Mouse (Mus musculus): ENCODE results near the gene Akr1b8. TPM values are rescaled to one million over a fixed set of nuclear protein-coding genes. Genes with fewer than 3 reads are reported as not detected.

Gene Akr1b8
- total RNA-seq (2014; rRNA removed) = 0.38 and 1.4 TPM in 2 replicates
- polyA plus RNA-seq (2015; fragmentation: Nextera tagmentation; extraction: Ambion mirVana) = 2.0 and 2.2 TPM in 2 replicates

GRCm38 (mm10) chr6:34353658-34354353 is at the start of gene Akr1b8:
Gene Akr1b8 (plus strand): TSS chr6:34354119.
- 19% methylated on average over 16 of the region's 16 CpGs for WGBS
- H3K4me3 ChIP-seq (ENCODE audit: low read depth, low read length) = no peak within 1 kb of the TSS
- H3K27me3 ChIP-seq (ENCODE audit: insufficient read depth, low read length) = no peaks in the 10 kb centered on the region
- H3K4me2 ChIP-seq (ENCODE audit: low read depth, low read length, poor library complexity, severe bottlenecking) = peak within 1 kb of the TSS; percentile 20
- no peak for ATAC-seq (ENCODE audit: low FRiP score)
- H3K9me3 ChIP-seq (ENCODE audit: low read length) = no peaks in the 10 kb centered on the region
- H3K27ac ChIP-seq (ENCODE audit: low read depth, low read length) = no peak within 1 kb of the TSS
- H3K36me3 ChIP-seq (ENCODE audit: insufficient read depth, low read length) = no peaks in the 10 kb centered on the region
- H3K9ac ChIP-seq (replicated peaks; ENCODE audit: low read length, poor library complexity, severe bottlenecking) = no peak within 1 kb of the TSS
- peak; percentile 62 for DNase-seq (ENCODE audit: low spot score)
- H3K4me1 ChIP-seq (ENCODE audit: insufficient read depth, low read length) = no peaks in the 10 kb centered on the region
- no peak for TF ChIP-seq CTCF (IDR thresholded peaks at IDR 0.05)

DNA sequence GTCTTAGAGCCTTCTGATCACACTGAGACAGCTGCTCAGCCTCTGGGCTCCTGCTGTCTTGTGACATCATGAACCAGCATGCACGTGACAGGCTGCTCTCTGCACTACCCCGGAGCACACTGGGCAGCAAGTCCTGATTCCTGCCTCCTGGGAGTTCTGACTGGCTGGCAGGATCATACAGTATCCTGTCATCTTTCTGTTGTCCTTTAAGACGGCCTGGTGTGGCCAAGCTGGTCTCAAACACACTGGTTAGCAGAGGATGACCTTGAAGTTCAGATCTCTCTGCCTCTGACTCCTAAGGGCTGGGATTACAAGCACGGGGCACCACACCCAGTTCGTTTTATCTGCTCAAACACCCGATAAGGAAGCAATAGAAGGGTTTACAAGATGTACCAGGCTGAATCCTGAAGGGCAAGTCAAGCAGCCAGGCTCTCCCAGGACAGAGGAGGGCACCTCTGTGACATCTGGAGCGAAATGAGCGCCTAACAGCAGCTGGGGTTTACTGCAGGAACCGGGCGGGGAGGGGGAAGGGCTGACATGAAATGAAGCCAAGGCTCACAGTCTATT is 49.2 kb upstream of the Akr1b8 start:
- no peak for ATAC-seq (ENCODE audit: low FRiP score)
- Histone ChIP-seq H3K36me3 (ENCODE audit: insufficient read depth, low read length) (peaks cover 36% of the 10 kb centered on the region), H3K4me2 (ENCODE audit: low read depth, low read length, poor library complexity, severe bottlenecking) (no peak overlapping the region), H3K4me3 (ENCODE audit: low read depth, low read length) (no peak overlapping the region), H3K9ac (replicated peaks; ENCODE audit: low read length, poor library complexity, severe bottlenecking) (no peak overlapping the region), H3K27ac (ENCODE audit: low read depth, low read length) (no peak overlapping the region), H3K9me3 (ENCODE audit: low read length) (no peaks in the 10 kb centered on the region), H3K4me1 (ENCODE audit: insufficient read depth, low read length) (no peaks in the 10 kb centered on the region), H3K27me3 (ENCODE audit: insufficient read depth, low read length) (no peaks in the 10 kb centered on the region)
- peak; percentile 14 for DNase-seq (ENCODE audit: low spot score)
- WGBS = 78% methylated on average over 10 of the region's 10 CpGs
- no peak for TF ChIP-seq CTCF (IDR thresholded peaks at IDR 0.05)

GRCm38 (mm10) chr6:34306797-34307196 is 47.1 kb upstream of the Akr1b8 start:
- 91% methylated on average over 6 of the region's 6 CpGs for WGBS
- H3K9me3 ChIP-seq (ENCODE audit: low read length) = no peaks in the 10 kb centered on the region
- DNase-seq (ENCODE audit: low spot score) = no peak
- H3K36me3 ChIP-seq (ENCODE audit: insufficient read depth, low read length) = peaks cover 52% of the 10 kb centered on the region
- H3K27ac ChIP-seq (ENCODE audit: low read depth, low read length) = no peak overlapping the region
- H3K4me2 ChIP-seq (ENCODE audit: low read depth, low read length, poor library complexity, severe bottlenecking) = no peak overlapping the region
- ATAC-seq (ENCODE audit: low FRiP score) = no peak
- no peak overlapping the region for H3K4me3 ChIP-seq (ENCODE audit: low read depth, low read length)
- no peaks in the 10 kb centered on the region for H3K27me3 ChIP-seq (ENCODE audit: insufficient read depth, low read length)
- TF ChIP-seq CTCF (IDR thresholded peaks at IDR 0.05) = no peak
- no peaks in the 10 kb centered on the region for H3K4me1 ChIP-seq (ENCODE audit: insufficient read depth, low read length)
- no peak overlapping the region for H3K9ac ChIP-seq (replicated peaks; ENCODE audit: low read length, poor library complexity, severe bottlenecking)

DNA sequence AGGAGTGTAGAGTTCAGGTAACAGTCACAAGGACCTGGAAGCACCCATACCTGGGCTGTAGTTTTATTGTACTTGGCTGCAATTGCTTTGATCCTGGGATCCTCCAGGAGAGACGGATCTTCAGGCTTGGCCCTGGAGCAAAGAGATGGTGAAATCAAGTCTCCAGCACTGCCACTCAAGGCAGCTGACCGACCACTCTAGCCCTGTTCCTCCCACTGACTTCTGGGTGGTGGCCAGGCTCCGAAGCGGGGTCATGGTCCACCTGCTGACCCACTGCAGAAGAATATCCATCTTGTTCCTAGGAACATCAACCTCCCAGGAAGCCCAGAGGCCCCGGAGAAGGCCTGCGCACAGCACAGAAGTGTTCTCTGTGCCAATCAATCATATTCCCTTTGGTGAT is 44.4 kb upstream of the Akr1b8 start:
- 96% methylated on average over 6 of the region's 6 CpGs for WGBS
- H3K4me3 ChIP-seq (ENCODE audit: low read depth, low read length) = no peak overlapping the region
- DNase-seq (ENCODE audit: low spot score) (no peak), ATAC-seq (ENCODE audit: low FRiP score) (no peak)
- H3K27me3 ChIP-seq (ENCODE audit: insufficient read depth, low read length) = no peaks in the 10 kb centered on the region
- no peak overlapping the region for H3K4me2 ChIP-seq (ENCODE audit: low read depth, low read length, poor library complexity, severe bottlenecking)
- no peaks in the 10 kb centered on the region for H3K9me3 ChIP-seq (ENCODE audit: low read length)
- no peak overlapping the region for H3K27ac ChIP-seq (ENCODE audit: low read depth, low read length)
- no peak for TF ChIP-seq CTCF (IDR thresholded peaks at IDR 0.05)
- H3K9ac ChIP-seq (replicated peaks; ENCODE audit: low read length, poor library complexity, severe bottlenecking) = no peak overlapping the region
- H3K4me1 ChIP-seq (ENCODE audit: insufficient read depth, low read length) = no peaks in the 10 kb centered on the region
- peaks cover 47% of the 10 kb centered on the region for H3K36me3 ChIP-seq (ENCODE audit: insufficient read depth, low read length)

- DNase-seq (ENCODE audit: low spot score) (no peak), ATAC-seq (ENCODE audit: low FRiP score) (no peak)
- 96% methylated on average over 11 of the region's 11 CpGs for WGBS
- Histone ChIP-seq H3K4me2 (ENCODE audit: low read depth, low read length, poor library complexity, severe bottlenecking) (no peak overlapping the region), H3K4me3 (ENCODE audit: low read depth, low read length) (no peak overlapping the region), H3K27me3 (ENCODE audit: insufficient read depth, low read length) (no peaks in the 10 kb centered on the region), H3K36me3 (ENCODE audit: insufficient read depth, low read length) (peaks cover 47% of the 10 kb centered on the region), H3K9ac (replicated peaks; ENCODE audit: low read length, poor library complexity, severe bottlenecking) (no peak overlapping the region), H3K9me3 (ENCODE audit: low read length) (no peaks in the 10 kb centered on the region), H3K4me1 (ENCODE audit: insufficient read depth, low read length) (no peaks in the 10 kb centered on the region), H3K27ac (ENCODE audit: low read depth, low read length) (no peak overlapping the region)
- TF ChIP-seq CTCF (IDR thresholded peaks at IDR 0.05) = no peak
These were observed 43.8 kb upstream of the Akr1b8 start for GRCm38 (mm10) chr6:34310023-34310595.

DNA sequence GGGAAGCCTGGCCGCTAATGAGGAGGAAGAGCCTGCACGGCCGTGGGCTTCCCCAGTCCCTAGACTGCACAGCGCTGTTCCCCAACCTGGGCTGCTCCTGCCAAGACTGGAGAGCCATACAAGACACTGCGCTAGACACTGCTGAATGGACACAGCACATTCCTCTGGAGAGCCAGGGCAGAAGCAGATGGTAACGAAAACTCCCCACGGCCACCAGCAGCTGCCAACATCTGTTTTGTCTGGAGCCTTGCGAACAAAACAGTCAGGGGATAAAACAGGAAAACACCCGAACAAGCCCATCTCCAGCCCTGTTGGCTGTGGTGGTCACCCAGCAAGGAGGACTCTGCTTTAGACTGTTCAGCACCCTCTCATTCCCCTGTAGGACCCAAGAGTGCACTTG is 40.5 kb upstream of the Akr1b8 start:
- 84% methylated on average over 9 of the region's 9 CpGs for WGBS

More for the DNA sequence above, 40.5 kb upstream of the Akr1b8 start:
- ATAC-seq (ENCODE audit: low FRiP score) (no peak), DNase-seq (ENCODE audit: low spot score) (no peak)
- Histone ChIP-seq H3K36me3 (ENCODE audit: insufficient read depth, low read length) (peaks cover 28% of the 10 kb centered on the region), H3K27ac (ENCODE audit: low read depth, low read length) (no peak overlapping the region), H3K4me2 (ENCODE audit: low read depth, low read length, poor library complexity, severe bottlenecking) (no peak overlapping the region), H3K9ac (replicated peaks; ENCODE audit: low read length, poor library complexity, severe bottlenecking) (no peak overlapping the region), H3K9me3 (ENCODE audit: low read length) (no peaks in the 10 kb centered on the region), H3K27me3 (ENCODE audit: insufficient read depth, low read length) (no peaks in the 10 kb centered on the region), H3K4me3 (ENCODE audit: low read depth, low read length) (no peak overlapping the region), H3K4me1 (ENCODE audit: insufficient read depth, low read length) (0 out of 2 replicates have a peak, but pooled peaks cover 4% of the 10 kb centered on the region)
- no peak for TF ChIP-seq CTCF (IDR thresholded peaks at IDR 0.05)
